Mouse (Mus musculus): ENCODE measurements around the gene Golga2. TPM values are rescaled to one million over a fixed set of nuclear protein-coding genes. Genes with fewer than 3 reads are reported as not detected.
"Not testable (repeated sequence)": the region's sequence is repeated elsewhere in the genome, so short reads cannot be mapped to it uniquely, and the experiment has no call there.

Golga2 gene
- polyA plus RNA-seq, 1 experiment from 2014 or later = 18.1 TPM

DNA sequence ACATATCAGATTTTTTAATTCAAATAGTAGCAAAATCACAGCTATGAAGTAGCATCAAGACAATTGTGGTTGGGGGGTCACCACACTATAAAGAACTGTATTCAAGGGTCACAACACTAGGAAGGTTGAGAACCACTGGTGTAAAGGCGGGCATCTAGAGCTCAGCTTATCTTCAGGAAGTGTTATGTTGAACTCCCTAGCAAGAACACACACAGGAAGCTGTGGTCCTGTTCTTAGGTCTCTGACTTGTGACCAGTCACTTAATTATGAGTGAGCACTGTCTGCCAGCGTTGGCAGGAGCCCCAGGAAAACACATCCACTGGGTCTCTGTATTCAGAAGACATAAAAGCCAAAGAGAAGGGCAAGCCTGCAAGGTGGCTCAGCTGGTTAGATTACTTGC lies 4.9 kb upstream of the Golga2 start:
- H3K27ac ChIP-seq (replicated peaks; ENCODE audit: low read depth, low read length) = no peak overlapping the region
- H3K4me1 ChIP-seq (ENCODE audit: control insufficient read depth, insufficient read depth, low read length) = peaks cover 3% of the 10 kb centered on the region; the same call in 1 of the 2 replicates
- no peak for DNase-seq (ENCODE audit: low spot score)
- H3K36me3 ChIP-seq (ENCODE audit: control insufficient read depth, insufficient read depth, low read length) = peaks cover 27% of the 10 kb centered on the region
- no peak overlapping the region for H3K4me3 ChIP-seq (ENCODE audit: low read depth, low read length)
- no peak overlapping the region for H3K9ac ChIP-seq (ENCODE audit: low read length)
- ATAC-seq (ENCODE audit: insufficient number of reproducible peaks, low FRiP score, low TSS enrichment, low read depth) = no peak
- no peaks in the 10 kb centered on the region for H3K27me3 ChIP-seq (ENCODE audit: control insufficient read depth, insufficient read depth, low read length)
- H3K4me2 ChIP-seq (ENCODE audit: low read depth, severe bottlenecking) = no peak overlapping the region
- 90% methylated on average over 2 of the region's 2 CpGs for WGBS
- no peaks in the 10 kb centered on the region for H3K9me3 ChIP-seq (ENCODE audit: control insufficient read depth, low read length)

GRCm38 (mm10) chr2:32282727-32283126 lies 4.5 kb upstream of the Golga2 start:
- Histone ChIP-seq H3K9me3 (ENCODE audit: control insufficient read depth, low read length) (no peaks in the 10 kb centered on the region), H3K36me3 (ENCODE audit: control insufficient read depth, insufficient read depth, low read length) (peaks cover 25% of the 10 kb centered on the region), H3K4me2 (ENCODE audit: low read depth, severe bottlenecking) (no peak overlapping the region), H3K4me3 (ENCODE audit: low read depth, low read length) (no peak overlapping the region), H3K9ac (ENCODE audit: low read length) (no peak overlapping the region), H3K27me3 (ENCODE audit: control insufficient read depth, insufficient read depth, low read length) (no peaks in the 10 kb centered on the region), H3K4me1 (ENCODE audit: control insufficient read depth, insufficient read depth, low read length) (peaks cover 3% of the 10 kb centered on the region; the same call in 1 of the 2 replicates), H3K27ac (replicated peaks; ENCODE audit: low read depth, low read length) (no peak overlapping the region)
- no peak for ATAC-seq (ENCODE audit: insufficient number of reproducible peaks, low FRiP score, low TSS enrichment, low read depth)
- peak; percentile 40 for DNase-seq (ENCODE audit: low spot score)
- 87% methylated on average over 1 of the region's 1 CpGs for WGBS

DNA sequence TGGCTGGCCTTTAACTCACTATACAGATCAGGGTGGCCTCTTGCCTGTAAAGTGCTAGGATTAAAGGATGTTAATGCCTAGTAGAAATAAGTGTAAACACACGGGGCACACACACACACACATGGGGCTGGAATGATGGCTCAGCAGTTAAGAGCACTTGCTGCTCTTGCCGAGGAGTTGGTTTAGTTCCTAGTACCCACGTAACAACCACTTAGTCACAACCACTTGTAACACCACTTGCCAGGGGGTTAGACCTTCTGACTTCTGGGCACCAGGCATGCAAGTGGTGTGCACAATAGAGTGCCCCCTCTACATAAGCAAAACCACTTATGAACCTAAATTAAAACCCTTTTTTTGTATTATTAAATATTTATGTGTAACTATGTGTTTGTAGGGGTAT lies 3.2 kb upstream of the Golga2 start:
- no peaks in the 10 kb centered on the region for H3K9me3 ChIP-seq (ENCODE audit: control insufficient read depth, low read length)
- no peaks in the 10 kb centered on the region for H3K27me3 ChIP-seq (ENCODE audit: control insufficient read depth, insufficient read depth, low read length)
- DNase-seq (ENCODE audit: low spot score) (no peak), ATAC-seq (ENCODE audit: insufficient number of reproducible peaks, low FRiP score, low TSS enrichment, low read depth) (no peak)
- H3K27ac ChIP-seq (replicated peaks; ENCODE audit: low read depth, low read length) = no peak overlapping the region
- H3K4me1 ChIP-seq (ENCODE audit: control insufficient read depth, insufficient read depth, low read length) = peaks cover 7% of the 10 kb centered on the region
- peaks cover 21% of the 10 kb centered on the region for H3K36me3 ChIP-seq (ENCODE audit: control insufficient read depth, insufficient read depth, low read length)
- no peak overlapping the region for H3K9ac ChIP-seq (ENCODE audit: low read length)
- 92% methylated on average over 3 of the region's 3 CpGs for WGBS
- H3K4me2 ChIP-seq (ENCODE audit: low read depth, severe bottlenecking) = no peak overlapping the region
- no peak overlapping the region for H3K4me3 ChIP-seq (ENCODE audit: low read depth, low read length)

DNA sequence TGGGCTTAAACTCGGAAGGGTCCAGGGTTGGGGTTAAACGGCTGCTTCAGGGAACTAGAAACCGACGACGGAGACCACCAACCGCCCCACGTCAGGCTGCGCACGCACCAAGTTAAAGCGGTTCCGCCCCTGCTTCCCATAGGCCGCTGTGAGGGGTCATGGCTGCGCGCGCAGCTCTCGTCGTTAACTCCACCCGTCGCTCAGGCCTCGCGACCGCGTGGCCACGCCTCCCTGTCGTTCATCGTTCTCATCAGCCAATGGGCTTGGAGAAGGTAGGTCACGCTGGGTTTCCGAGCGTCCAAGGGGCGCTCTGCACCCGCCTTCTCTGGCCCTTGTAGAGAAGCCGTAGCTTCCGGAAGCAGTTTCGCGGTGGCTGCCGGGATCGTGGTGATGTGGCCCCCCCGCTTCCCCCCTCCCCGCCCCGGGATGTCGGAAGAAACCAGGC lies 761 bp downstream of the Golga2 start, which contains the start of gene Swi5:
TSS of gene Swi5 (minus strand) at position 153 of the 445 bp plus-strand sequence.
- Histone ChIP-seq H3K4me1 (ENCODE audit: control insufficient read depth, insufficient read depth, low read length) (peaks cover 10% of the 10 kb centered on the region), H3K4me2 (ENCODE audit: low read depth, severe bottlenecking) (peak within 1 kb of the TSS; percentile 86), H3K9ac (ENCODE audit: low read length) (peak within 1 kb of the TSS; percentile 86), H3K36me3 (ENCODE audit: control insufficient read depth, insufficient read depth, low read length) (peaks cover 14% of the 10 kb centered on the region), H3K4me3 (ENCODE audit: low read depth, low read length) (peak within 1 kb of the TSS; percentile 95), H3K9me3 (ENCODE audit: control insufficient read depth, low read length) (no peaks in the 10 kb centered on the region), H3K27ac (replicated peaks; ENCODE audit: low read depth, low read length) (no peak within 1 kb of the TSS; the same call in 1 of the 2 replicates), H3K27me3 (ENCODE audit: control insufficient read depth, insufficient read depth, low read length) (no peaks in the 10 kb centered on the region)
- WGBS = 0% methylated on average over 40 of the region's 41 CpGs
- ATAC-seq (ENCODE audit: insufficient number of reproducible peaks, low FRiP score, low TSS enrichment, low read depth) (peak; percentile 99), DNase-seq (ENCODE audit: low spot score) (peak; percentile 99)

DNA sequence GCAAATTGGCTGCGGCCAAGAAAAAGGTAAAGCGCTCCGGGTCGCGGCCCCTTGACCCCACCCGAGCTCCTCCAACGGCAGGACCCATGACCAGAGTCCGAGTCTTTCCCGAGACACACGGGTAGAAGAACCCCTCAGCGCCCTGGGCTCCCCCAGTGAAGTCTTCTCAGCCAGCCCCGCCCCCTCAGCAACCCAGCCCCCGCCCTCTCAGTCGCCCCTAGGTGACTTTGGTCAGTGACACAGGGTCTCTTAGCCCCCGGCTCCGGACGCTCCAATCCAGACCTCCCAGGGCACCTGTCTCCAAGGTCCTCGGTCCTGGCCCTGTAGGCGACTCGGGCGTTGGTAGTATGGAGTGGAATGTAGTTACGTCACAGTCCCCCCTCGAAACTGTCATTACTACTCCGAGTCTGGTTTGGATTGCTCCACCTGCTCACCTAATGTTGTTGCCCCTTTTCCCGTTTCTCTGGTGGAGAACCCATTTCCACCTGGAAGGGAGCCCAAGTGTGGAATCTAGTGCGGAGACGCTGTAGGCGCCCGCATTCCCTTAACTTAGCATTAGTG lies 1.3 kb downstream of the Golga2 start:
- DNase-seq (ENCODE audit: low spot score) (peak; percentile 48), ATAC-seq (ENCODE audit: insufficient number of reproducible peaks, low FRiP score, low TSS enrichment, low read depth) (peak; percentile 79; the same call in 1 of the 2 replicates)
- Histone ChIP-seq H3K4me2 (ENCODE audit: low read depth, severe bottlenecking) (peak overlapping the region; percentile 86), H3K9me3 (ENCODE audit: control insufficient read depth, low read length) (no peaks in the 10 kb centered on the region), H3K4me1 (ENCODE audit: control insufficient read depth, insufficient read depth, low read length) (peaks cover 10% of the 10 kb centered on the region), H3K36me3 (ENCODE audit: control insufficient read depth, insufficient read depth, low read length) (peaks cover 13% of the 10 kb centered on the region), H3K4me3 (ENCODE audit: low read depth, low read length) (peak overlapping the region; percentile 95), H3K27ac (replicated peaks; ENCODE audit: low read depth, low read length) (no peak overlapping the region), H3K27me3 (ENCODE audit: control insufficient read depth, insufficient read depth, low read length) (no peaks in the 10 kb centered on the region), H3K9ac (ENCODE audit: low read length) (peak overlapping the region; percentile 63)
- 3% methylated on average over 29 of the region's 29 CpGs for WGBS

DNA sequence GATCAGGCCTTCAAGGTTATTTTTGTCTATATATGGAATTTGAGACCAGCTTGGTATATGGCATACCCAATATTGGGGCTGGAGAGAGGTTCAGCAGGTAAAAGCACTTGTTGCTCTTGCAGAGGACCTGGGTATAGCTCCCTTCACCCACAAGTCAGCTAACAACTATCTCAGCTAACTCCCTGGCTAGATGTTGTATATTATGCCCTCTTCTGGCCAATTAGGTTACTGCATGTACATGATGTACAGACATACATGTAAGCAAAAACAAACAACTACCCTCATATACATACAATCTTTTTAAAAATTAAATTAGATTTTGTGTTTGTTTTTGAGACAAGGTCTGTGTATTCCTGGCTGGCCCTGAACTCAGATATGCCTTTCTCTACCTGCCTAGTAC lies 2.4 kb downstream of the Golga2 start:
- Histone ChIP-seq H3K4me3 (ENCODE audit: low read depth, low read length) (peak overlapping the region; percentile 95), H3K9ac (ENCODE audit: low read length) (no peak overlapping the region), H3K27ac (replicated peaks; ENCODE audit: low read depth, low read length) (no peak overlapping the region), H3K4me1 (ENCODE audit: control insufficient read depth, insufficient read depth, low read length) (peaks cover 10% of the 10 kb centered on the region), H3K4me2 (ENCODE audit: low read depth, severe bottlenecking) (no peak overlapping the region), H3K36me3 (ENCODE audit: control insufficient read depth, insufficient read depth, low read length) (peaks cover 6% of the 10 kb centered on the region), H3K9me3 (ENCODE audit: control insufficient read depth, low read length) (no peaks in the 10 kb centered on the region), H3K27me3 (ENCODE audit: control insufficient read depth, insufficient read depth, low read length) (no peaks in the 10 kb centered on the region)
- ATAC-seq (ENCODE audit: insufficient number of reproducible peaks, low FRiP score, low TSS enrichment, low read depth) (no peak), DNase-seq (ENCODE audit: low spot score) (no peak)

- no peak overlapping the region for H3K4me2 ChIP-seq (ENCODE audit: low read depth, severe bottlenecking)
- H3K27ac ChIP-seq (replicated peaks; ENCODE audit: low read depth, low read length) = no peak overlapping the region
- no peaks in the 10 kb centered on the region for H3K9me3 ChIP-seq (ENCODE audit: control insufficient read depth, low read length)
- no peak overlapping the region; the same call in 1 of the 2 replicates for H3K9ac ChIP-seq (ENCODE audit: low read length)
- ATAC-seq (ENCODE audit: insufficient number of reproducible peaks, low FRiP score, low TSS enrichment, low read depth) (no peak), DNase-seq (ENCODE audit: low spot score) (no peak)
- no peak overlapping the region for H3K4me3 ChIP-seq (ENCODE audit: low read depth, low read length)
- H3K36me3 ChIP-seq (ENCODE audit: control insufficient read depth, insufficient read depth, low read length) = peaks cover 17% of the 10 kb centered on the region
- H3K27me3 ChIP-seq (ENCODE audit: control insufficient read depth, insufficient read depth, low read length) = no peaks in the 10 kb centered on the region
- H3K4me1 ChIP-seq (ENCODE audit: control insufficient read depth, insufficient read depth, low read length) = no peaks in the 10 kb centered on the region
- 83% methylated on average over 8 of the region's 8 CpGs for WGBS
These were observed 7.2 kb downstream of the Golga2 start for GRCm38 (mm10) chr2:32294348-32294747.

DNA sequence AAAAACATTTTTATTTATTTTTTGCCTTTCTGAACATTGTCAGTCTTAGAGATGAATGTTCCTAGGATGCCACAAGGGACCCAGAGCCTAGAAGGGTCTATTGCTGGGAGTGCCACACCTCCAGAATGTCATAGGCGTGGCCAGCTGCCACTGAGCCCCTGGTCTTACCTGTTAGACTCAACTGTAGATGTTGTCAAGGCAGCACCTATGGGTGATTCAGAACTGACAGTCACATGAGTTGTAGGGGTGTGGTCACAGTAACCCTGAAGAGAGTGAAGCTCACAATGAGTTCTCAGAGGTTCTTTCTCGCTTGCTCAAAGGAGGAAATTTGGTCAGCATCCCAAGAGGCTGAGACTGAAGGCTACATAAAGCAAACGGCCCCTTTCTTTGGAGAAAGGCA lies 8.1 kb downstream of the Golga2 start:
- 85% methylated on average over 3 of the region's 3 CpGs for WGBS
- Histone ChIP-seq H3K4me1 (ENCODE audit: control insufficient read depth, insufficient read depth, low read length) (no peaks in the 10 kb centered on the region), H3K27me3 (ENCODE audit: control insufficient read depth, insufficient read depth, low read length) (no peaks in the 10 kb centered on the region), H3K4me2 (ENCODE audit: low read depth, severe bottlenecking) (no peak overlapping the region), H3K9ac (ENCODE audit: low read length) (no peak overlapping the region), H3K9me3 (ENCODE audit: control insufficient read depth, low read length) (no peaks in the 10 kb centered on the region), H3K27ac (replicated peaks; ENCODE audit: low read depth, low read length) (no peak overlapping the region), H3K4me3 (ENCODE audit: low read depth, low read length) (no peak overlapping the region), H3K36me3 (ENCODE audit: control insufficient read depth, insufficient read depth, low read length) (peaks cover 18% of the 10 kb centered on the region)
- ATAC-seq (ENCODE audit: insufficient number of reproducible peaks, low FRiP score, low TSS enrichment, low read depth) (no peak), DNase-seq (ENCODE audit: low spot score) (no peak)

- H3K27me3 ChIP-seq (ENCODE audit: control insufficient read depth, insufficient read depth, low read length); ATAC-seq (ENCODE audit: insufficient number of reproducible peaks, low FRiP score, low TSS enrichment, low read depth); H3K4me1 ChIP-seq (ENCODE audit: control insufficient read depth, insufficient read depth, low read length); H3K4me2 ChIP-seq (ENCODE audit: low read depth, severe bottlenecking); H3K4me3 ChIP-seq (ENCODE audit: low read depth, low read length); H3K27ac ChIP-seq (replicated peaks; ENCODE audit: low read depth, low read length); H3K9ac ChIP-seq (ENCODE audit: low read length); H3K9me3 ChIP-seq (ENCODE audit: control insufficient read depth, low read length); DNase-seq (ENCODE audit: low spot score): not testable (repeated sequence)
- WGBS = 95% methylated on average over 2 of the region's 2 CpGs
- H3K36me3 ChIP-seq (ENCODE audit: control insufficient read depth, insufficient read depth, low read length) = peaks cover 18% of the 10 kb centered on the region
These were observed 8.7 kb downstream of the Golga2 start for GRCm38 (mm10) chr2:32295842-32296241.

All from limb, embryonic 11.5 days (tissue).